Mouse (Mus musculus) layer of hippocampus, adult 6 months (tissue): ENCODE data around the gene Trrap. TPM values are rescaled to one million over a fixed set of nuclear protein-coding genes. Genes with fewer than 3 reads are reported as not detected.
A peak's percentile ranks its signal among the peaks of the same experiment; 100 is the strongest.

Experiments used
- long read RNA-seq, 2 experiments: library from polyadenylated mRNA; unstranded; transcript quantifications; one replicate each; pipeline ENCODE4 v2.0.0; 2019 to 2020
- microRNA-seq: library from miRNA; unstranded; fragments of <30 nt; microRNA quantifications from one replicate; pipeline ENCODE4 v1.2.0, GENCODE M21; 2020
- polyA plus RNA-seq: library from polyadenylated mRNA; unstranded; fragments of <200 nt; fragmentation: Nextera tagmentation; gene quantifications from 2 replicates; pipeline ENCODE4 v1.2.3, GENCODE M21; 2021

Gene Trrap
- polyA plus RNA-seq, result 18.4 and 20.0 TPM in 2 replicates
- long read RNA-seq, experiment 1, partial matches to known transcripts, result 25 of 32 reads
- long read RNA-seq, experiment 1, other reads (novel, unspliced or antisense), result 3 of 32 reads
- long read RNA-seq, experiment 2, partial matches to known transcripts, result 28 of 41 reads
- long read RNA-seq, experiment 2, other reads (novel, unspliced or antisense), result 9 of 41 reads

DNA sequence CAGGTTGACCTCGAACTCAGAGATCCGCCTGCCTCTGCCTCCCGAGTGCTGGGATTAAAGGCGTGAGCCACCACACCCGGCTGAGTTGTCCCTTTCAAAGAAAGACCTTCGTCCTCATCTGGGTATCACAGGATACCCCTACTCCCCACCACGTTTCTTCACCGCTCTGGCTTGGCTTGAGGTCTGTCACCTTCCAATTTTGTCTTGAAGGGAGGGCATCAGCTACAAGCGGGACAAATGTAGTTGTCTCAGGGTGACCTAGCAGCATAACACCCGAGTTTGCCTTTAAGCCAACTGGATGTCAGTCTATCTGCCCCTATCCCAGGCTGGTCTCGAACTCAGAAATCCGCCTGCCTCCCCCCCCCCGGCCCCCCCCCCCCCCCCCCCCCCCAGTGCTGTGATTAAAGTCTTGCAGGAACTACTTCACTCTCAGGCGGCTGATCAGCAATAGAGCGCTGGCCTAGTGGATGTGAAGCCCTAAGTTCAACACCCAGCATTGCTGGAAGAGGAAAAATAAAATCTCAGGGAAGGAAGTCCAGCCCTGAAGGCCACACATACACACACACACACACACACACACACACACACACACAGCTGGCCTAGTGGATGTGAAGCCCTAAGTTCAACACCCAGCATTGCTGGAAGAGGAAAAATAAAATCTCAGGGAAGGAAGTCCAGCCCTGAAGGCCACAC, at the start of gene Trrap:
Gene Trrap (plus strand): TSS at position 627 of the 693 bp plus-strand sequence.

DNA sequence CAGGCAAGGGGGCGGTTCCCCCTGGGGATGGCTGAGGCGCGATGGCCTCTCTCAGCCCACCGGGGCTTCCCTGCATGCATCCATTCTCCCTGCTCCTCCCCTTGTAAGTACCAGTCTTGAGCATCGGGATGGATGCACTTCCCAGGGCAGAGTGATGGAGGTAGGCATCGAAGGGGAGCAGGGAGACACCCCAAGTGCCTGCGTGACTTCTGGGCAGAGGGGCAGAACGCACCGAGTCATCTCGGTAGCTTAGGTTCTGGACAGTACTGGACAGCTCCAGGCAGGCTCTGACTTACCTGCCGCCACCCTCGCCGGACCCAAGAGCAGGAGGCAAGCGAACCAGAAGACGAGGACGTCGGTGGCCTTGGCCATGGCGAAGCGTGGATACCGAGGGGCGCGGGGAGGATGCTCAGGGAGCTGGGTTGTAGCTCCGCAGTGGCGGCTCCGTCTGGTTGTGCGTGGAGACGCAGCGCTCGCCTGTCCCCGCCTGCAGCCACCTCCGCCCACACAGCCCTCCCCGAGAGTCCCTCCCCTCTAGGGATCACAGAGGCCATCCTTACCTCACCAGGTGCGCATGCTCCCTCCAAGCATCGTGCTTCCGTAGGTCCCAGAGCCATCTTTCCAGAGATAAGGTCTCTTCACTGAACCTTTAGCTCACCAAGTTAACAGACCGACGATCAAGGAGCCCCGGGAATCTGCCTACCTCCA, 6.2 kb upstream of the Trrap start, which contains the start of gene Tmem130:
Gene Tmem130 (minus strand): TSS at position 658 of the 708 bp plus-strand sequence.

Small RNA genes within 50 kb of the gene (microRNA-seq; reads per million reads assigned to microRNA genes)
- gene Mir7039, result 2.4 reads per million, percentile 5 among the genes with 10 or more reads in this experiment

Other genes starting within 250 kb of the Trrap start
- gene Nptx2, start 221.8 kb upstream of the Trrap start, polyA plus RNA-seq, result 2.8 and 3.4 TPM in 2 replicates
- 103 and 104 TPM in 2 replicates for gene Tmem130, start 5.9 kb upstream of the Trrap start, polyA plus RNA-seq
- gene Smurf1, start 198.1 kb downstream of the Trrap start, polyA plus RNA-seq, result 2.0 and 2.4 TPM in 2 replicates